Mouse (Mus musculus): Measurements from ENCODE around the gene Mdm2. TPM values are rescaled to one million over a fixed set of nuclear protein-coding genes. Genes with fewer than 3 reads are reported as not detected.
"Not testable (repeated sequence)": the region's sequence is repeated elsewhere in the genome, so short reads cannot be mapped to it uniquely, and the experiment has no call there.

Gene Mdm2
- total and polyA plus RNA-seq, 2 experiments from 2014 or later, result 31.3 to 93.0 TPM

DNA sequence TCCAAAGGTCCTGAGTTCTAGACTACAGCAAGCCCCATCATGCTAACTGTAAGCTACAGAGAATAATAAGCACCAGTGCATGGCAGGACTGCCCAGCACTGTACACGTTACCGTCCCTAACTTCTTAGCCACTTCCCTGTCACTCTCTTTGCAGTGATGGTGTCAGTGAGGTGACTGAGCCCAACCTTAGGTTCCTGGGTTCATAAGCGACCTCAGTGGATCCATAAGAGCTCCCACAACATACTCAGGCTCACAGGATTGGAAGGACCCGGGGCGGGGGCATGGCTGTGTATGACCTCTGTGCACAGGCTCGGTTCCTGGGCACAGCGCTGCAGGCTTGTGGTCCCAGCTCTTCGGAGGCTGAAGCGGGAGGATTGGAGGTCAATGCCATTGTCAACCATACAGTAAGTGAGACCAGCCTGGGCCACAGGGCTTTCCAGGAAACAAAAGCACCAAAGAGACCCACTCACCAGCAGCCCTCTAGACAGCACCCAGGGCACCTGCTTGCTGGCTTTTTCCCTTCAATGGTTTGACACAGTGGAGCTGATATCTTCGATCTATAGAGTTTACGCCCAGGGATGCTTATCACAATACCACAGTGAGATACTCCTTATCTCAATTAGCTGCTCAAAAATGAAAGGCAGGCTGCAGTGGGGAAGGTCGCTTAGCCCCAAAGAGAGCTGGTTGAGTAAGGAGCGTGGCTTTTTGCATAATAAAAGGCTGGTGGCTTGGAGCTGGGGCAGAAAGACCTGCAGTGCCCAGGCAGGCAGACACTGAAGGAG, 27.8 kb upstream of the Mdm2 start:
- H3K36me3 ChIP-seq (replicated peaks; ENCODE audit: control insufficient read depth, insufficient read depth, low read length), result peaks cover 13% of the 10 kb centered on the region
- no peaks in the 10 kb centered on the region for H3K4me1 ChIP-seq (ENCODE audit: control insufficient read depth, insufficient read depth)
- no peak for TF ChIP-seq EP300 (IDR thresholded peaks at IDR 0.05; ENCODE audit: low read depth)
- H3K4me3 ChIP-seq (ENCODE audit: low read depth, low read length), result no peak overlapping the region
- ATAC-seq (ENCODE audit: insufficient read depth, low read depth) (no peak), DNase-seq (ENCODE audit: low spot score) (no peak)
- H3K9ac ChIP-seq (replicated peaks; ENCODE audit: low read depth, low read length), result no peak overlapping the region
- no peaks in the 10 kb centered on the region for H3K27me3 ChIP-seq (ENCODE audit: control insufficient read depth, insufficient read depth, low read length)
- 87% methylated on average over 13 of the region's 13 CpGs for WGBS
- H3K9me3 ChIP-seq (replicated peaks; ENCODE audit: control insufficient read depth, low read length), result no peaks in the 10 kb centered on the region
- H3K27ac ChIP-seq (ENCODE audit: low read depth), result no peak overlapping the region
- no peak overlapping the region for H3K4me2 ChIP-seq (ENCODE audit: low read depth, low read length)

DNA sequence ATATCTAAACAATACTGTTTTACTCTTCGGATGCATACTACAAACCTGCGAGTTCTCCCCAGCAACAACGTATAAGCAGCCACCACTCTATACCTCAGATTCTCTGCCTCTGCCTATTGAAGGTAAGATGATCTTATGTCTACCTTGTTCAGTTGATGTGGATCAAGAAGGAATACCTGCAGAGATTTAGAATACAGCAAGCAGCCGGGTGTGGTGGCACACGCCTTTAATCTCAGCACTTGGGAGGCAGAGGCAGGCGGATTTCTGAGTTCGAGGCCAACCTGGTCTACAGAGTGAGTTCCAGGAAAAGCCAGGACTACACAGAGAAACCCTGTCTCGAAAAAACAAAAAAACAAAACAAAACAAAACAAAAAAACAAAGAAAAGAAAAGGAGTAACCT, 26.9 kb upstream of the Mdm2 start:
- H3K27ac ChIP-seq (ENCODE audit: low read depth); H3K27me3 ChIP-seq (ENCODE audit: control insufficient read depth, insufficient read depth, low read length); H3K9ac ChIP-seq (replicated peaks; ENCODE audit: low read depth, low read length); ATAC-seq (ENCODE audit: insufficient read depth, low read depth); H3K4me1 ChIP-seq (ENCODE audit: control insufficient read depth, insufficient read depth); DNase-seq (ENCODE audit: low spot score); H3K4me3 ChIP-seq (ENCODE audit: low read depth, low read length); H3K9me3 ChIP-seq (replicated peaks; ENCODE audit: control insufficient read depth, low read length); H3K4me2 ChIP-seq (ENCODE audit: low read depth, low read length): not testable (repeated sequence)
- WGBS, result 92% methylated on average over 8 of the region's 8 CpGs
- peaks cover 13% of the 10 kb centered on the region for H3K36me3 ChIP-seq (replicated peaks; ENCODE audit: control insufficient read depth, insufficient read depth, low read length)

DNA sequence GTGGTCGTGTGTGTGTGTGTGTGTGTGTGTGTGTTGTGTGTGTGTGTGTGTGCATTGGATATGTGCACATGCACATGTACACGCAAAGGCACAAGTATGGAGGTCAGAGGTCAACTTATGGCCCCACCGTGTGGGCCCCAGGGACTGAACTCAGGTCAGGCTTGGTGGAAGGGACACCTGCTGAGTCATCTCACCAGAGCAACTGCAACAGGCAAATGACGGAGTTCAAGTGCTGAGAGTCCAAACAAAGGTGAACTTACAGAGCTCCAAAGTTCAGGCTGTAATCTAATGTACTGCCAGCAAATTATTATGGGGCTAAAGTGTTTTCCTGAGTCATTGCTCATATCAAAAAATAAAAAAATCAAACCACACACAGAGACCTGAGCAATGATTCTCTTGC, 26.5 kb upstream of the Mdm2 start:
- Histone ChIP-seq H3K9me3 (replicated peaks; ENCODE audit: control insufficient read depth, low read length) (no peaks in the 10 kb centered on the region), H3K4me3 (ENCODE audit: low read depth, low read length) (no peak overlapping the region), H3K4me1 (ENCODE audit: control insufficient read depth, insufficient read depth) (no peaks in the 10 kb centered on the region), H3K36me3 (replicated peaks; ENCODE audit: control insufficient read depth, insufficient read depth, low read length) (peaks cover 13% of the 10 kb centered on the region), H3K27me3 (ENCODE audit: control insufficient read depth, insufficient read depth, low read length) (no peaks in the 10 kb centered on the region), H3K4me2 (ENCODE audit: low read depth, low read length) (no peak overlapping the region), H3K27ac (ENCODE audit: low read depth) (no peak overlapping the region), H3K9ac (replicated peaks; ENCODE audit: low read depth, low read length) (no peak overlapping the region)
- no peak for TF ChIP-seq EP300 (IDR thresholded peaks at IDR 0.05; ENCODE audit: low read depth)
- no peak for TF ChIP-seq CTCF (IDR thresholded peaks at IDR 0.05; ENCODE audit: low read depth)
- DNase-seq (ENCODE audit: low spot score), result no peak
- WGBS, result 80% methylated on average over 4 of the region's 4 CpGs
- ATAC-seq (ENCODE audit: insufficient read depth, low read depth), result no peak

DNA sequence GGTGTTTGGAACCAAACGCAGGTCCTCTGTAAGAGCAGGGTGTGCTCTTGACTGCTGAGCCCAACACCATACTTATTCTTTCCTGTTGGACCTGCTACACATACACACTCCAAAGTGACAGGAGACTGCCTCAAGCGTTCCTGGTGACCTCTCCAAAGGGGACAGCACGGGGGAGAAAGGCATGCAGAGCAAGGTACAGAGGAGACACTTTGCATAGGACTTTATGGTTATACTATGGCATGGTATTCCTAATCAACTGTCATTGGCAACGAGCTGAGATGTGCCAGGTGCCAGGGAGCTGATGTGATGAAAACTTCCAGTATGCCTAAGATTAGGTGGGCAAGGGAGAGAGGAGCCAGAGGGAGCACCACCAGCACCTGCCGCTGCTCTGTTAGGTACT, 26.0 kb upstream of the Mdm2 start:
- Histone ChIP-seq H3K4me2 (ENCODE audit: low read depth, low read length) (no peak overlapping the region), H3K4me1 (ENCODE audit: control insufficient read depth, insufficient read depth) (no peaks in the 10 kb centered on the region), H3K9ac (replicated peaks; ENCODE audit: low read depth, low read length) (no peak overlapping the region), H3K9me3 (replicated peaks; ENCODE audit: control insufficient read depth, low read length) (no peaks in the 10 kb centered on the region), H3K27me3 (ENCODE audit: control insufficient read depth, insufficient read depth, low read length) (no peaks in the 10 kb centered on the region), H3K4me3 (ENCODE audit: low read depth, low read length) (no peak overlapping the region), H3K36me3 (replicated peaks; ENCODE audit: control insufficient read depth, insufficient read depth, low read length) (peaks cover 13% of the 10 kb centered on the region), H3K27ac (ENCODE audit: low read depth) (no peak overlapping the region)
- no peak for TF ChIP-seq EP300 (IDR thresholded peaks at IDR 0.05; ENCODE audit: low read depth)
- TF ChIP-seq CTCF (IDR thresholded peaks at IDR 0.05; ENCODE audit: low read depth), result no peak
- no peak for DNase-seq (ENCODE audit: low spot score)
- no peak for ATAC-seq (ENCODE audit: insufficient read depth, low read depth)
- 67% methylated on average over 5 of the region's 5 CpGs for WGBS

DNA sequence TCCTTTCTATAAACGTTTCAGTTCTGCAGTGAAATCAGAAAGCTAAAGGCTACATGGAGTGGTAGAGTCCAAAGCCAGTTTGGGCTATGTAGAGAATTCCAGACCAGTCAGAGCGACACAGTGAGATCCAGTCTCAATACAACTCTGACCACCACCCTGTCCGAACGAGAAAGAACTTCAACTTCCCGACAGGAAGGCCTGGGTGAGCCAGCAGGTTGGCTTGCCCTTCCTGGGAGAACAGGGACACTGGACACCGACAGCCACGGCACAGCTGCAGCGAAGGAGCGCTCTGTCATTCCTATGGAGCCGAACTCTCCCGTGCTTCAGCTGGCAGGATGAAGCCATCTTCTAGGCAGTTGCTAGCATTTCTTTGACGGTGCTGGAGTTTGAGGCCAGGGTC, 24.8 kb upstream of the Mdm2 start:
- not testable (repeated sequence) for H3K4me2 ChIP-seq (ENCODE audit: low read depth, low read length); H3K27ac ChIP-seq (ENCODE audit: low read depth); H3K4me1 ChIP-seq (ENCODE audit: control insufficient read depth, insufficient read depth); H3K9me3 ChIP-seq (replicated peaks; ENCODE audit: control insufficient read depth, low read length); H3K9ac ChIP-seq (replicated peaks; ENCODE audit: low read depth, low read length); DNase-seq (ENCODE audit: low spot score); H3K4me3 ChIP-seq (ENCODE audit: low read depth, low read length); H3K27me3 ChIP-seq (ENCODE audit: control insufficient read depth, insufficient read depth, low read length); ATAC-seq (ENCODE audit: insufficient read depth, low read depth)
- H3K36me3 ChIP-seq (replicated peaks; ENCODE audit: control insufficient read depth, insufficient read depth, low read length), result peaks cover 13% of the 10 kb centered on the region
- WGBS, result 73% methylated on average over 11 of the region's 12 CpGs

DNA sequence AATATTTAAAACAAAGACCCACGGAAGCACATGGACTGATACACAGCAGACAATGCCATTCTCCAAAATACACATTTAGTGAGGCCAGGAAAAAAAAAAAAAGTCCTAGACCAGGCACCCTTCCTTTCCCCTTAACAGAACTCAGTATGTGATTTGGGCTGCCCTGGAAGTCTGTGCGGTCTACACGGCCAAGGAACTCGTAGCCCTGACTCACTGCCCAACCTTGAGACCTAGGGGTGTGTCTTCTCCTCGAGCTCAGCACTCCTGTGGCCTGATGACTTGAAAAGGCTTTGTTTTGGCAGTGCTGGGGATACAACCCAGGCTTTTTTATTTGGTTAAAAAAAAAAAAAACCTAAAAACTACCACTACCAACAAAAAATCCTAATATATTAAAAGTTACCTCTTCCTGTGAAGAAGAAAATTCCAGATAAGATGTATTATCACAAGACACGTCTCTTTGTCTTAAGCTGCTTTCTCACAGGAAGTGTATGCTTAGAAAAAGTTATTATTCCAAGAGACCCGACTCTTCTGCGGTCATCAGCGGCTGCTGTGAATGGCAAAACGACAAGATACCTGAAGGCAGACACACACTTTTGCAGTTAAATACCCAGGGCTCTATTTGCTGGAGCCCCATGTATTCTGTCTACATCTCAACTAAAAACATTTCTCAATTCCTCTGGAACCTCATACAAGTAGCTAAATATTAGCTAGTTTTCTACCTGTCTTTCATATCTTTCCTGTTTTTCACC, 23.7 kb upstream of the Mdm2 start:
- H3K9me3 ChIP-seq (replicated peaks; ENCODE audit: control insufficient read depth, low read length); H3K4me3 ChIP-seq (ENCODE audit: low read depth, low read length); DNase-seq (ENCODE audit: low spot score); H3K9ac ChIP-seq (replicated peaks; ENCODE audit: low read depth, low read length); H3K27me3 ChIP-seq (ENCODE audit: control insufficient read depth, insufficient read depth, low read length); H3K4me1 ChIP-seq (ENCODE audit: control insufficient read depth, insufficient read depth); H3K27ac ChIP-seq (ENCODE audit: low read depth); ATAC-seq (ENCODE audit: insufficient read depth, low read depth); H3K4me2 ChIP-seq (ENCODE audit: low read depth, low read length): not testable (repeated sequence)
- 58% methylated on average over 9 of the region's 10 CpGs for WGBS
- H3K36me3 ChIP-seq (replicated peaks; ENCODE audit: control insufficient read depth, insufficient read depth, low read length), result peaks cover 13% of the 10 kb centered on the region

DNA sequence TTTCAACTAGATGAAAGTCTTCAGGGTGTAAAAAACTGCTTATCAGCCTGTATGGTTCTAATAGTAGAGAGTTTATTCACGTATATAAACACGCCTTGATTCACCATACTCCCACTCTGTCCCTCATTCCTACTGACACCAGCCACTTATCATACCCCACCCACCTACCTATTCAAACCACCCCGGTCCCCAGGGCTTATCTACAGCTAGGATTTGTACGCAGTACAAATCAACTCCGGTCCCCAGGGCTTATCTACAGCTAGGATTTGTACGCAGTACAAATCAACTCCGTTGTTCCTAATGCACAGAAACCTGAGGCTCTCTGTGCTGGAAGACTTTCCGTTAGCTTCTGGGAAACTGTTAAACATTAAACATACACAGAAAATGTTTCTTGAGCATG, 23.1 kb upstream of the Mdm2 start:
- not testable (repeated sequence) for ATAC-seq (ENCODE audit: insufficient read depth, low read depth)

More for the DNA sequence above, 23.1 kb upstream of the Mdm2 start:
- H3K9ac ChIP-seq (replicated peaks; ENCODE audit: low read depth, low read length); H3K4me1 ChIP-seq (ENCODE audit: control insufficient read depth, insufficient read depth); DNase-seq (ENCODE audit: low spot score); H3K27ac ChIP-seq (ENCODE audit: low read depth); H3K36me3 ChIP-seq (replicated peaks; ENCODE audit: control insufficient read depth, insufficient read depth, low read length); H3K4me2 ChIP-seq (ENCODE audit: low read depth, low read length); H3K27me3 ChIP-seq (ENCODE audit: control insufficient read depth, insufficient read depth, low read length); H3K9me3 ChIP-seq (replicated peaks; ENCODE audit: control insufficient read depth, low read length); H3K4me3 ChIP-seq (ENCODE audit: low read depth, low read length): not testable (repeated sequence)
- WGBS, result 30% methylated on average over 7 of the region's 8 CpGs
